Mouse (Mus musculus) heart, embryonic 16.5 days (tissue): ENCODE results near the gene Pth. TPM values are rescaled to one million over a fixed set of nuclear protein-coding genes. Genes with fewer than 3 reads are reported as not detected.

Source experiments
- ATAC-seq: fragments of 200-750 bp; cut with Nextera tagmentation; replicated peaks from 2 replicates; pipeline ENCODE4 v1.8.0; 2017; ENCODE audit warnings: moderate number of reproducible peaks; ENCODE audit not compliant: insufficient read depth, low FRiP score; ENCODE audit errors: extremely low read depth
- H3K27ac ChIP-seq: fragments of 300-500 bp; sonication (generic); 2 replicates; pipeline ENCODE4 v1.5.1; 2014; ENCODE audit warnings: mild to moderate bottlenecking, low read length, control low read depth, moderate library complexity
- H3K27me3 ChIP-seq: fragments of 300-500 bp; sonication (generic); 2 replicates; pipeline ENCODE4 v1.6.1; 2014; ENCODE audit warnings: low read length, mixed read lengths; ENCODE audit not compliant: control insufficient read depth, insufficient read depth
- H3K36me3 ChIP-seq: fragments of 300-500 bp; sonication (generic); 2 replicates; pipeline ENCODE4 v1.6.1; 2014; ENCODE audit not compliant: control insufficient read depth, insufficient read depth
- H3K4me1 ChIP-seq: fragments of 300-500 bp; sonication (generic); 2 replicates; pipeline ENCODE4 v1.6.1; 2014; ENCODE audit warnings: low read length, mixed read lengths; ENCODE audit not compliant: control insufficient read depth, insufficient read depth
- H3K4me2 ChIP-seq: fragments of 300-500 bp; sonication (generic); 2 replicates; pipeline ENCODE4 v1.6.1; 2014; ENCODE audit warnings: low read depth, mild to moderate bottlenecking, control low read depth, low read length
- H3K4me3 ChIP-seq: fragments of 300-500 bp; sonication (generic); 2 replicates; pipeline ENCODE4 v1.5.1; 2014; ENCODE audit warnings: mild to moderate bottlenecking, control low read depth, low read length
- H3K9ac ChIP-seq: fragments of 300-500 bp; sonication (generic); 2 replicates; pipeline ENCODE4 v1.6.1; 2014; ENCODE audit warnings: low read length, control low read depth
- H3K9me3 ChIP-seq: fragments of 300-500 bp; sonication (generic); replicated peaks from 2 replicates; pipeline ENCODE4 v1.6.1; 2016; ENCODE audit warnings: low read length; ENCODE audit not compliant: control insufficient read depth
- WGBS: fragments of 180-500 bp; shearing (Covaris S2); extraction: QIAGEN DNeasy Blood & Tissue Kit; methylation state at CpG from one replicate; pipeline ENCODE4 v1.1.7; 2014; 5-methylcytosine and 5-hydroxymethylcytosine counted together
- polyA plus RNA-seq: library from polyadenylated mRNA; unstranded; fragments of >200 nt; fragmentation: Nextera tagmentation; extraction: Ambion mirVana; gene quantifications from 2 replicates; pipeline ENCODE4 v1.2.1, GENCODE M21; 2015

Pth gene
- polyA plus RNA-seq, 1 experiment from 2014 or later, result 5.7 TPM

DNA sequence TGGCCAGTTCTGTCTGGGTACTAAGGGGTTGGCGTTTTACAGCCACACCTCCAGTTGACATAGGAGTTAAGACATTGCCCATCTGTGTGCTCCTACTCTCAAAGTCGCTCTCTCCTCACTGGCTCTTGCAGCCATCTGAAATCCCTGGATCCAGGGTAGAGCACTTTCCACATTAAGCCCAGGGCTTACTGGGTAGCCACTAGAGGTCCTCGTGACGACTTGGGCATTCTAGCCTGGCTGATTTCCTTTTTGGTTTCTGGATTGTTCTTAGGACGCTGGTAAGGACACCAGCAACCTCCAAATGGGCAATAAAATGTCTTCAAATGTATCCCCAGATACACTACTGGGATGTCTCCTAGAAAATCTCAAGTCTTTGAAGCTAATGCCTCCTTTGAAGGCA is 20.3 kb upstream of the Pth start:
- no peaks in the 10 kb centered on the region for H3K27me3 ChIP-seq
- H3K4me1 ChIP-seq, result no peaks in the 10 kb centered on the region
- H3K4me3 ChIP-seq, result no peak overlapping the region
- ATAC-seq, result no peak
- no peak overlapping the region for H3K9ac ChIP-seq
- H3K36me3 ChIP-seq, result no peaks in the 10 kb centered on the region
- 49% methylated on average over 5 of the region's 5 CpGs for WGBS
- no peak overlapping the region for H3K4me2 ChIP-seq
- no peak overlapping the region for H3K27ac ChIP-seq
- H3K9me3 ChIP-seq, result no peaks in the 10 kb centered on the region

DNA sequence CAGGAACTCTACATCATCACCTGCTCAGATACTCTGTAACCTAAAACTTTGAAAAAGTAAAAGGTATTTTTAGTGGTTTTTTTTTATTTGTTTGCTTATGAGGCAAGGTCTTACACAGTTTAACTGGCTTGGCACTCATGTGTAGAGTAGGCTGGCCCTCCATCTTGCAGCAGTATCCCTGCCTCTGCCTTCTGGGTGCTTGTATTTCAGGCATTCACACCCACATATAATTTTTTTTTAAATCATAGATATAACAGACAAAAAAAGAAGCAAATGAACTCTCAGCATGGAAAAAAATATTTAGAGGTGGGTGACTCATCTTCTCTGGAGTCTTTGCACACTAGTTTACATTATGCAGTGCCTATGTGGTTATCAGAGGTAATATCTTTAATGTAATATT is 9.7 kb upstream of the Pth start:
- Histone ChIP-seq H3K36me3 (no peaks in the 10 kb centered on the region), H3K9me3 (no peaks in the 10 kb centered on the region), H3K4me2 (no peak overlapping the region), H3K4me1 (no peaks in the 10 kb centered on the region), H3K9ac (no peak overlapping the region), H3K4me3 (no peak overlapping the region), H3K27ac (no peak overlapping the region), H3K27me3 (no peaks in the 10 kb centered on the region)
- ATAC-seq, result no peak

DNA sequence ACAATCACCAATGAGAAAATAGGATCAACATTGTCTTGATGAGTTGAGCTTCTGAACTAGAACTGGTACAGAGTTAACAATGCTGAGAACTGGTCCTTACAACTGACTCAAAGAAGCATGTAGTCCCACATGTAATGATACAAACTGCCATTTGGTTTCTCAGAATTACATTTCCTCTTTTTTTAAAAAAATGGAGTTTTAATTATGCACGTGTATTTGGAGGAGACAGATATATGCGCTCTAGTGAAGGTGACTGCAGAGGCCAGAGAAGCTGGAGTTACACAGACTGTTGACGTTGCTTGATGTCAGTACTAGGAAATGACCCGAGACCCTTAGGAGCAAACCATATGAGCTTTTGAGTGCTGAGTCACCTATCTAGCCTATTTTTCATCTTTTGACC is 8.3 kb upstream of the Pth start:
- 74% methylated on average over 4 of the region's 4 CpGs for WGBS
- no peak for ATAC-seq
- H3K9ac ChIP-seq, result no peak overlapping the region

DNA sequence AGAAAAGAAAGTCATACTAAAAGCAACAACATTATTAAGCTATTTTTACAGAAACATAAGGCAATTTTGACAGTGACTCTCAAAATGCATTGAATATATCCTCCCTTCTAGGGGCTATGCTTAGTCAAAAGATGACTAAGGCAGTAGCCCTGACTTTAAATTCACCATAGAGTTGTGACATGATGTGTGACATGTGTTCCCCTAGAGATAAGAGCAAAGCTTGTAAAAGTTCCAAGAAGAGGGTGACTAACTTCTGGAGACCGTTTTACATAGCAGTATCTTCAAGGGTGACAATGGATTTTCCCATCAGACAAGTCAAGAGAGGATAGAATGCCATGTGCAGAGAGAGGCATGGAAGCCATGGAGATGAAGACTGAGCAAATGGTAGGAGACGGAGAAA is 3.2 kb upstream of the Pth start:
- Histone ChIP-seq H3K27me3 (no peaks in the 10 kb centered on the region), H3K36me3 (no peaks in the 10 kb centered on the region), H3K4me3 (no peak overlapping the region), H3K27ac (no peak overlapping the region), H3K9ac (no peak overlapping the region), H3K4me1 (no peaks in the 10 kb centered on the region), H3K9me3 (no peaks in the 10 kb centered on the region), H3K4me2 (no peak overlapping the region)
- WGBS, result 57% methylated on average over 2 of the region's 2 CpGs
- no peak for ATAC-seq

More for the DNA sequence above, 8.3 kb upstream of the Pth start:
- Histone ChIP-seq H3K4me1 (no peaks in the 10 kb centered on the region), H3K27me3 (no peaks in the 10 kb centered on the region), H3K27ac (no peak overlapping the region), H3K36me3 (no peaks in the 10 kb centered on the region), H3K9me3 (no peaks in the 10 kb centered on the region), H3K4me2 (no peak overlapping the region), H3K4me3 (no peak overlapping the region)

DNA sequence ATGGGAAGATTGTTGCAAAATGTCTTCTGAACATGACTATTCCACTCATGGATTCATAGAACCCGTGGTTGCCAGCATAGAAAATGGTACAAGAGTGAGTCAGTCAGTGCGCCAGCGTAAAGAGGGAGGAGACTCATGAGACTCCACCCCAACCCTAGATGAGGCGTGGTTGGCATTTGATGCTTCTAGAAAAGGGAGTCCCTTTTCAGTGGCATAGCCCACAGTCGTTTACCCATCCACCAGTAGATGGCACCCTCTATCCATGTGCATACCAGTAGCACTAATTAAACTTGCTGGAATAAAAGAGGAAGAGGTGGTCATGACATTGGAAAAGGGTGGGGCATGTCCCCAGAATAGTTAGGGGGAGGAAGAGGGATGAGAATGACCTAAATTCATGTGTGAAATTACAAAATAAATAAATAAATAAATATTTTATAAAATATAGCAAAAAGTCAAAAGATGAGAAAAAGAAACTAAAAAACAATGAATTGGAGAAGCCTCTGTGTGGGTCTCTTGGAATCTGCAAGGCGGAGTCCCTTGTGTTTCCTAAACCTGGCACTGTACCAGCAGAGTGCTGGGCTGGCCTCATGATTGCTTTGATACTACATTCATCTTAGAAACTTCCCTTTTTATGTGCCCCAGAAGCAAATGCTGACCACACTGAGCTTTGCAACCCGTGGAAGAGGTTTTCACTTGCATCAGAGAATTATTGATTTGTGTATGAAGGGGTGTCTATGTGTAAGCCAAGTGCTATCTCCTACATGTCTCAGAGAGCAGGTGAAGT is 10.3 kb downstream of the Pth start:
- Histone ChIP-seq H3K9me3 (no peaks in the 10 kb centered on the region), H3K9ac (no peak overlapping the region), H3K4me1 (no peaks in the 10 kb centered on the region), H3K27me3 (no peaks in the 10 kb centered on the region), H3K36me3 (no peaks in the 10 kb centered on the region), H3K27ac (no peak overlapping the region), H3K4me3 (no peak overlapping the region), H3K4me2 (no peak overlapping the region)
- peak; percentile 69 for ATAC-seq
- WGBS, result 26% methylated on average over 7 of the region's 7 CpGs

DNA sequence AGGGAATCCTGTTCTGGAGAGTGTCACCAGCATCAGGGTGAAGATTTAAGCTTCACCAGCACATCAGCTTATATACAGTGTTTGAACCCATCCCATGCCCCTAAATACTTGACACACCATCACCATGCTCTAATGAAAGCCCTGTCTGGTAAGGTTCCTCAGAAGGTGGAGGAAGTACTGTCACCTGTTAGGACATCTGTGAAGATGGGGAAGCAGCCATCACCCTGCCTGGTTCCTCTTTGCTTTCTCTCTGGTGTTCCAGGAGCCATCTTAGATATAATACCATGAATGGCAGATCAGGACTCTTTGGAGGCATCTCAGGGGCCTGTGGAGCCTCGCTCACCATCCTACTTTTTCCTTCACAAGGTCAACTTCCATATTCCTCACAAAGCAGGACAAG is 15.7 kb downstream of the Pth start:
- no peaks in the 10 kb centered on the region for H3K27me3 ChIP-seq
- no peak overlapping the region for H3K27ac ChIP-seq
- no peaks in the 10 kb centered on the region for H3K36me3 ChIP-seq
- no peak for ATAC-seq
- H3K9me3 ChIP-seq, result no peaks in the 10 kb centered on the region
- H3K4me1 ChIP-seq, result peaks cover 10% of the 10 kb centered on the region
- no peak overlapping the region for H3K9ac ChIP-seq
- WGBS, result 92% methylated on average over 1 of the region's 1 CpGs
- no peak overlapping the region for H3K4me2 ChIP-seq
- no peak overlapping the region for H3K4me3 ChIP-seq

DNA sequence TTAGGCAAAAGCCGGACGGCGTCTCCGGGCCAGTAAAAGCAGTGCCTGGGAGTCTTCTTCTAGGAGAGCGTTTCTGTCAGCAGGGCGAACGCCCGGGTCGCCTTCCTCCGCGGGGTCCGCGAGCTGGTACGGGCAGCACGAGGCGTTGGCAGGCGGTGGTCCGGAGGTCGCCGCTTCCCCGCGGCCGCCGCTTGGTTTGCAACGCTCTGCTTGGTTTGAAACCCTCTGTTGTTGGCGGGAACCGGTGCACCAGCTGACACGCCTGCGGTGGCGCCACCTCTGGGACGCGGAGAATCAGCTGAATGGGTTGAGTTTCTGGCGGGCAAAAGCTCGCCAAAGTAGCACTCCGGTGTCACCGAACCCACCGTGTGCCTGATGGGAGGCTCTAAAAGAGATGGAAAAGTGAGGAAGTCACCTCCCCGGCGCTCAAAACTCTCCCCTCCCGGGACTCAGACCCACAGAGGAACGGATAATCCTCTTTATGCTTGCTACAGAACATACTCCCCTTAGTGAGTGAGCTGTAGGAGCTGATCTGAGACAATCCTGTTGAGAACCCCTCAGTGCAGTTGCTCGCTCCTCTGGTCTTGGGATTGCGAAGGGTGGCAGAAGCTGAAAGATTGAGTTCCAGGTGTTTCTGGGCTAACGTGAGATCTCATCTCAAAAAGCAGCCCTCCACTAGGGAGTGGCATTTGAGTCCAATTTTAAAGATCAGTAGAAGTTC is 18.6 kb downstream of the Pth start:
- H3K36me3 ChIP-seq, result no peaks in the 10 kb centered on the region
- no peaks in the 10 kb centered on the region for H3K9me3 ChIP-seq
- H3K9ac ChIP-seq, result peak overlapping the region; percentile 89
- H3K4me3 ChIP-seq, result peak overlapping the region; percentile 98
- under 1% methylated on average over 44 of the region's 44 CpGs for WGBS
- H3K4me2 ChIP-seq, result peak overlapping the region; percentile 97
- no peaks in the 10 kb centered on the region for H3K27me3 ChIP-seq
- H3K4me1 ChIP-seq, result peaks cover 10% of the 10 kb centered on the region
- ATAC-seq, result peak; percentile 71
- H3K27ac ChIP-seq, result peak overlapping the region; percentile 94

DNA sequence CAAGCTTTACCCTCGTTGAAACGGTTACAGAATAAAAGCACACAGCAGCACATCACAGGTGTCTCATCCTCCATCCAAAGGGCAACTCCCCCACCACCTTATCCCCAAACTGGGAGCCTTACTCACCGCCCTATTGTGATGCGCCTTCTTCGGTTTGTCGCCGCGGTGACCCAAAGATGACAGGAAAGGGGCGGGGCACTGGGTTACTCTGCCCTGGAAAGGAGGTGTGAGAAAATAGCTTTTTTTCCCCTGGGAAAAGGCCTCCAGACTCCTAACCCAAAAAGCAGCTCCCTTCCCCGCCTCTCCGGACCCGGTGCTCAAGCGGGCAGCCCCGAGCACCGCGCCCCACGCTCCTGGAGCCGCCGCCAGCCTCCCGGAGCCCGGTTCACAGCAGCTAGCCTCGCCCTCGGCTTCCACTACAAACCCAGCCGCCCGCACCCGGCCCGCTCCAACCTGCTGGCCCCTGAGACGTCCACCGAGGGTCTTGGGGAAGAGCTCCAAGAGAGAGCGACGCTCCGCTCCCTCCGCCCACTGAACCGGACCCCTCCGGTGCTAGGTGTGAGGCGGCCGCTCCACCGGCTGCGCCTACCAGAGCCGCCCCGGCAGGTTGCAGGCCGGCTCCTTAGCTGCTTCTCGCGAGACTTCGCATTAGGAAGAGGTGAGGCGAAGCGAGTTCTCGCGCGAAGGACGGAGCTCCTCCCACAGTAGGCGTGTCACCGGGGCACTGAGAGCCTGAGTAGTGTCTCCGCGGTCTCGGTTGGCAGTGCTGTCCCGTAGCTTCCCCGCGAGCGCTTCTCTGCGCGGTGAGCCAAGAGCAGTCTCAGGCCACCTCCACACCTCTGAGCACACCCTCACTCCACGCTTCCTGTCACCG is 19.4 kb downstream of the Pth start, which contains the start of gene Btbd10:
Gene Btbd10, minus strand, starts transcription at position 647 of the 874 bp plus-strand sequence.
- under 1% methylated on average over 62 of the region's 64 CpGs for WGBS
- Histone ChIP-seq H3K27me3 (no peaks in the 10 kb centered on the region), H3K36me3 (no peaks in the 10 kb centered on the region), H3K9me3 (no peaks in the 10 kb centered on the region), H3K9ac (peak within 1 kb of the TSS; percentile 96), H3K4me2 (peak within 1 kb of the TSS; percentile 97), H3K27ac (peak within 1 kb of the TSS; percentile 94), H3K4me1 (peaks cover 10% of the 10 kb centered on the region), H3K4me3 (peak within 1 kb of the TSS; percentile 98)
- ATAC-seq, result peak; percentile 98
